Mouse (Mus musculus) limb, embryonic 11.5 days (tissue): Measurements from ENCODE around the gene Nfkbil1. TPM values are rescaled to one million over a fixed set of nuclear protein-coding genes. Genes with fewer than 3 reads are reported as not detected.

ENCODE experiments used
- ATAC-seq: fragments of 200-750 bp; cut with Nextera tagmentation; 2 replicates; pipeline ENCODE4 v1.8.0; 2017; ENCODE audit warnings: low read depth; ENCODE audit not compliant: insufficient number of reproducible peaks, low FRiP score, low TSS enrichment
- DNase-seq: peaks from one replicate; pipeline ENCODE4 v3.0.0-alpha.2; 2015; ENCODE audit warnings: low spot score
- H3K27ac ChIP-seq: fragments of 300-500 bp; sonication (generic); replicated peaks from 2 replicates; pipeline ENCODE4 v1.5.1; 2014; ENCODE audit warnings: low read depth, mild to moderate bottlenecking, low read length
- H3K27me3 ChIP-seq: fragments of 300-500 bp; sonication (generic); 2 replicates; pipeline ENCODE4 v1.6.1; 2014; ENCODE audit warnings: mild to moderate bottlenecking, low read length, mixed read lengths; ENCODE audit not compliant: control insufficient read depth, insufficient read depth
- H3K36me3 ChIP-seq: fragments of 300-500 bp; sonication (generic); 2 replicates; pipeline ENCODE4 v1.6.1; 2014; ENCODE audit warnings: mild to moderate bottlenecking, low read length, moderate library complexity, mixed read lengths; ENCODE audit not compliant: control insufficient read depth, insufficient read depth
- H3K4me1 ChIP-seq: fragments of 300-500 bp; sonication (generic); 2 replicates; pipeline ENCODE4 v1.6.1; 2014; ENCODE audit warnings: low read length, mixed read lengths; ENCODE audit not compliant: control insufficient read depth, insufficient read depth
- H3K4me2 ChIP-seq: fragments of 300-500 bp; sonication (generic); 2 replicates; pipeline ENCODE4 v1.6.1; 2014; ENCODE audit warnings: low read depth, mild to moderate bottlenecking, moderate library complexity; ENCODE audit not compliant: severe bottlenecking
- H3K4me3 ChIP-seq: fragments of 300-500 bp; sonication (generic); 2 replicates; pipeline ENCODE4 v1.5.1; 2014; ENCODE audit warnings: low read depth, low read length
- H3K9ac ChIP-seq: fragments of 300-500 bp; sonication (generic); 2 replicates; pipeline ENCODE4 v1.6.1; 2014; ENCODE audit warnings: mild to moderate bottlenecking, low read length
- H3K9me3 ChIP-seq: fragments of 300-500 bp; sonication (generic); 2 replicates; pipeline ENCODE4 v1.6.1; 2016; ENCODE audit warnings: low read length; ENCODE audit not compliant: control insufficient read depth
- WGBS: fragments of 180-500 bp; shearing (Covaris S2); extraction: QIAGEN DNeasy Blood & Tissue Kit; methylation state at CpG from one replicate; pipeline ENCODE4 v1.1.7; 2014; 5-methylcytosine and 5-hydroxymethylcytosine counted together
- polyA plus RNA-seq: library from polyadenylated mRNA; unstranded; fragments of >200 nt; fragmentation: Nextera tagmentation; extraction: Ambion mirVana; gene quantifications from 2 replicates; pipeline ENCODE4 v1.2.1, GENCODE M21; 2014

Gene Nfkbil1
- polyA plus RNA-seq, 1 experiment from 2014 or later: 4.0 TPM

DNA sequence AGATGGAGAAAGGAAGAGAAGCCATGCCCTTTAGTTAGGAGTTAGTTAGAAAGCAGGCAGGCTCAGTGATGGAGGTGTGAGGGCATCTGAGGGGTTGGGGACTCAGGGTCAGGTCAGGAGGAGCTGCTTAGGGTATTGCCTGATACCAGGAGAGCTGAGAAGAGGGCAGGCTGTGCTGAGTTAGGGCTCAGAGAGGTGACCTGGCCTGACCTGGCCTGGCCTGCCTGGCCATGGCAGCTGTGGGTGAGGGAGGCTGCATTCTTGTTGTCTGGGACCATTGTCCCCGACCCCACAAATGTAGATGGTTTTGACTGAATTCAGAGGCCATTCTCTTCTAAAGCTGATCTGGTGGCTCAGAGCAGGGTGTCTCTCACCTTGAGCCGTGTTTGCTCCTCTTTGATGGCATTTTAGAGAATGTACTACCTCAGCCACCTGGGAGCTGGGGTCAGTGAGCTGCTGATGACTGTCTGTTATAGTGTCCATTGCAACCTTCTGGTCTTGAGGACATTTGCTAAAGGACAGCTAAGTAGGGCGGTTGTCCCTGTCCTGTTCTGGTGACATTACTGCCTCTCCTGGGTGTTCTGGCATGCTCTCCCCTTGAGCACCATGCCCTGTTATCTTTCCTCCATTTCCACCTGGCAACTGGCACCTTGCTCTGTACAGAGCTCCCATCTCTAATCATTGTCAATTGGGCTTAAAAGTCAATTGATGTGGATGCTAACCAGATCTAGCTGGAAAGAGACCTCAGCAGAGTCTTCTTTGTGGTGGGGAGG, 14.9 kb upstream of the Nfkbil1 start:
- no peak overlapping the region for H3K9ac ChIP-seq
- no peaks in the 10 kb centered on the region for H3K27me3 ChIP-seq
- ATAC-seq (no peak), DNase-seq (no peak)
- no peaks in the 10 kb centered on the region for H3K4me1 ChIP-seq
- WGBS: 86% methylated on average over 3 of the region's 3 CpGs
- H3K4me2 ChIP-seq: no peak overlapping the region
- H3K36me3 ChIP-seq: peaks cover 66% of the 10 kb centered on the region
- H3K4me3 ChIP-seq: no peak overlapping the region
- H3K9me3 ChIP-seq: no peaks in the 10 kb centered on the region
- H3K27ac ChIP-seq: no peak overlapping the region

DNA sequence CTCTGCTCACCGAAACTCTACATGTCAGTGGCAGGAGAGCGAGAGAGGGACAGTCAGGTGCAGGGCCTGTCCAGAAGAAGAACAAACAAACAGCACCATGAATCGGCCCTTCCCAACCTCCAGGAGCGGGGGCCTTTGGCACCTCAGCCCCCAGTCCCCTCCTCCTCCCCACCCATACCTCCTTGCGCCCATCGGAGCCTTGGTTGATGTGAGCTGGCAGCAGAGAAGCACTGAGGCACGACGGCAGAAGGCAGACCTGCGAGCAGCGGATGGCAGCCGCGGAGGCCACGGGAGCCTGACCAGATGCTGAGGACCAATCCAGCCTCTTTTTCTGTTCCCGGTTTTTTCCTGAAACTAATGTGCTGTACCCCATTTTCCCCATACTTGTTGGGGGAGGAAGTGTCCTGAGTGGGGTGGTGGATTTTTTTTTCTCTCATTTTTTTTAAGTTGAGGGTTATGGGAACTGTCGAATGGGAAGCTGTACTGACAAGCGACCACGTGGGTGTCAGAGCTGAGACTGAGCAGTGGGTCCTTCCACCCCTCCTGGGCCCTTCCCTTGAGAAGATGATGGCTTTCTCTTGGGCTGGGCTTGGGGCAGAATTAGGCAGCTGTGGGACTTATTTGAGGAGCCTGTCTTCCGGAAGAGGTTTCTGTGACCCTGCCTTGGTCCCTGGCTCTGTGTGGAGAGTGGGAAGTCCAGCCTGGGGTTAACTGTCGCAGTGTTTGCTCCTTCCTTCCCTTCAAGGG, 14.0 kb upstream of the Nfkbil1 start:
- WGBS: 93% methylated on average over 19 of the region's 19 CpGs
- Histone ChIP-seq H3K9me3 (no peaks in the 10 kb centered on the region), H3K4me1 (peaks cover 4% of the 10 kb centered on the region), H3K27ac (no peak overlapping the region), H3K4me2 (no peak overlapping the region), H3K36me3 (peaks cover 73% of the 10 kb centered on the region), H3K27me3 (no peaks in the 10 kb centered on the region), H3K4me3 (no peak overlapping the region), H3K9ac (no peak overlapping the region)
- ATAC-seq (no peak), DNase-seq (no peak)

GRCm38 (mm10) chr17:35248986-35249385, 13.4 kb upstream of the Nfkbil1 start:
- DNase-seq (no peak), ATAC-seq (no peak)
- H3K9me3 ChIP-seq: no peaks in the 10 kb centered on the region
- WGBS: 92% methylated on average over 14 of the region's 14 CpGs
- no peak overlapping the region for H3K4me3 ChIP-seq
- no peak overlapping the region for H3K4me2 ChIP-seq
- no peaks in the 10 kb centered on the region for H3K27me3 ChIP-seq
- no peak overlapping the region for H3K27ac ChIP-seq
- H3K36me3 ChIP-seq: peaks cover 74% of the 10 kb centered on the region
- peaks cover 11% of the 10 kb centered on the region for H3K4me1 ChIP-seq
- H3K9ac ChIP-seq: no peak overlapping the region

DNA sequence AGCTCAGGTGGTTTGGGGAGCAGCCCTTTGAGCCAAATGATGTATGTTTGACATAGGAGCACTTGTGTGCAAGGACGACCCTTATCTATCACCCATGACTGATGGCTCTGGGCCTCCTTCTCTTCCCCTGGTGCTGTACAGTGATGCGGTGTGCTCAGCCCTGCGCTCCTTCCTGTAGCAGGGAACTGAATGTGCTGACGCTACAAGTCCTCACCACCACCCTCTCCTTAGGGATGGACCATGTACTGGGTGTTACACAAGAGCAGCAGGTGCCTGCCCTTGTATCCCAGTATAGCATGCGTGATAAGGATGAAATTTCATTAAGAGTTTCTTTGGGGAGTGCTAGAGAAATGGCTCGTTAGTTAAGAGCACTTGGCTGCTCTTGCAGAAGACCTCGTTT, 11.6 kb upstream of the Nfkbil1 start:
- Histone ChIP-seq H3K4me2 (no peak overlapping the region), H3K36me3 (peaks cover 72% of the 10 kb centered on the region), H3K4me1 (peaks cover 17% of the 10 kb centered on the region), H3K9me3 (no peaks in the 10 kb centered on the region), H3K27me3 (no peaks in the 10 kb centered on the region), H3K9ac (no peak overlapping the region), H3K27ac (no peak overlapping the region), H3K4me3 (no peak overlapping the region)
- DNase-seq (no peak), ATAC-seq (no peak)
- WGBS: 83% methylated on average over 7 of the region's 7 CpGs

DNA sequence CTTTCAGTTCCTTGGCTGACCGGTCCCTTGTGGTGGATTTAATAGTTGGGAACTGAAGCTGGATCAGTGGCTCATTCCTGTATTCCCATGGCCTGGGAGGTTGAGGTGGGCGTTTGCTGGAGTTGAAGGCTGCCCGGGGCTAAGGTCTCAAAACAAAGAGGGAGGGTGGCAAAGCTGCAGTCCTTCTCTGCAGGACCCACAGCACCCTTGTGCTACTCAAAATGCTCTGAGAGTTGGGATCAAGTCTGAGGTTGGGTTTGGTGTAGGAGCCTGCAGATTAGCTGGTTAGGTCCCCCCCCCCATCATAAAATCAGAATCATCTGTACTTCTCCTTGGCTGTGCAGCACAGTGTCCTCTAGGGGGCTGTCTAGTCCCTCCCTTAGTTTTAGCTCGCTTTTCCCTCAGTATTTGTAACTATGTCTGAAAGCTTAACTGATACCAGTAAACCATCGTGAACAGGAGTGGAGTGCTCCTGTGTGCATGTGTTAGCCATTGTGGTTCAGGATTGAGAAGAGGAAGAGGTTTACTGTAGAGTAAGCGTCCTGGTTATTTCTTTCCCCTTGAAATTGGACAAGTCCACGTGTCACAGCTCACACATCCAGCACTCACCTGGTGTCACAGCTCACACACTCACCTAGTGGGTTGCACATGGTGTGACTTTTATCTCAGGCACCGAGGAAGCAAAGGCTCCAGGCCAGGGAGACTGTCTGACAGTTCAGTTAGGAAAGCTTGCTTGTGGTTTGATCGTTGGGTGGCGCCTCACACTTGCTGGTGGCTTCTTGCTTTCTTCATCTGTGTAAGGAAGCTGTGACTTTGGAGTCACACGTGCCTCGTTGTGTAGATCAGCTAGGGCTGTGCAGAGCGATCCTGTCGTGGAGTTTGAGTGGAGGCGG, 10.4 kb upstream of the Nfkbil1 start:
- DNase-seq: no peak
- Histone ChIP-seq H3K27ac (no peak overlapping the region), H3K9ac (no peak overlapping the region)

GRCm38 (mm10) chr17:35244999-35245398, 9.4 kb upstream of the Nfkbil1 start:
- no peaks in the 10 kb centered on the region for H3K9me3 ChIP-seq
- WGBS: 86% methylated on average over 2 of the region's 2 CpGs

More for the DNA sequence above, 10.4 kb upstream of the Nfkbil1 start:
- Histone ChIP-seq H3K4me1 (peaks cover 17% of the 10 kb centered on the region), H3K36me3 (peaks cover 67% of the 10 kb centered on the region), H3K4me2 (no peak overlapping the region), H3K4me3 (0 out of 2 replicates have a peak overlapping the region, but pooled peaks have one; percentile 2), H3K9me3 (no peaks in the 10 kb centered on the region), H3K27me3 (no peaks in the 10 kb centered on the region)
- WGBS: 87% methylated on average over 15 of the region's 15 CpGs
- ATAC-seq: no peak

GRCm38 (mm10) chr17:35243086-35243485, 7.5 kb upstream of the Nfkbil1 start:
- H3K27ac ChIP-seq: peak overlapping the region; percentile 98; the same call in 1 of the 2 replicates
- 8% methylated on average over 16 of the region's 16 CpGs for WGBS
- H3K27me3 ChIP-seq: no peaks in the 10 kb centered on the region
- peak overlapping the region; percentile 94 for H3K4me2 ChIP-seq
- H3K36me3 ChIP-seq: peaks cover 41% of the 10 kb centered on the region
- peak overlapping the region; percentile 98 for H3K4me3 ChIP-seq
- H3K9ac ChIP-seq: peak overlapping the region; percentile 100
- H3K4me1 ChIP-seq: peaks cover 22% of the 10 kb centered on the region
- no peaks in the 10 kb centered on the region for H3K9me3 ChIP-seq
- ATAC-seq (no peak), DNase-seq (peak; percentile 53)

More at GRCm38 (mm10) chr17:35244999-35245398, 9.4 kb upstream of the Nfkbil1 start:
- H3K27ac ChIP-seq: no peak overlapping the region
- peak overlapping the region; percentile 94; the same call in 1 of the 2 replicates for H3K4me2 ChIP-seq
- H3K4me1 ChIP-seq: peaks cover 22% of the 10 kb centered on the region
- H3K27me3 ChIP-seq: no peaks in the 10 kb centered on the region
- H3K9ac ChIP-seq: peak overlapping the region; percentile 3; the same call in 1 of the 2 replicates
- DNase-seq (no peak), ATAC-seq (no peak)
- peak overlapping the region; percentile 98; the same call in 1 of the 2 replicates for H3K4me3 ChIP-seq
- peaks cover 57% of the 10 kb centered on the region for H3K36me3 ChIP-seq
